Mouse (Mus musculus) limb, embryonic 15.5 days (tissue): ENCODE results near the gene Lrrn3. TPM values are rescaled to one million over a fixed set of nuclear protein-coding genes. Genes with fewer than 3 reads are reported as not detected.

Source experiments
- ATAC-seq: fragments of 200-750 bp; cut with Nextera tagmentation; 2 replicates; pipeline ENCODE4 v1.8.0; 2017; ENCODE audit warnings: low read depth, moderate TSS enrichment; ENCODE audit not compliant: insufficient number of reproducible peaks, low FRiP score, low TSS enrichment
- H3K27ac ChIP-seq: fragments of 300-500 bp; sonication (generic); 2 replicates; pipeline ENCODE4 v1.5.1; 2015; ENCODE audit warnings: moderate library complexity, mild to moderate bottlenecking, inconsistent platforms
- H3K27me3 ChIP-seq: fragments of 300-500 bp; sonication (generic); 2 replicates; pipeline ENCODE4 v1.6.1; 2015; ENCODE audit warnings: inconsistent platforms
- H3K36me3 ChIP-seq: fragments of 300-500 bp; sonication (generic); 2 replicates; pipeline ENCODE4 v1.6.1; 2015; ENCODE audit warnings: inconsistent platforms
- H3K4me1 ChIP-seq: fragments of 300-500 bp; sonication (generic); 2 replicates; pipeline ENCODE4 v1.6.1; 2015; ENCODE audit warnings: inconsistent platforms
- H3K4me2 ChIP-seq: fragments of 300-500 bp; sonication (generic); 2 replicates; pipeline ENCODE4 v1.6.1; 2015; ENCODE audit warnings: mild to moderate bottlenecking, inconsistent platforms
- H3K4me3 ChIP-seq: fragments of 300-500 bp; sonication (generic); 2 replicates; pipeline ENCODE4 v1.5.1; 2015; ENCODE audit warnings: mild to moderate bottlenecking, inconsistent platforms
- H3K9ac ChIP-seq: fragments of 300-500 bp; sonication (generic); 2 replicates; pipeline ENCODE4 v1.6.1; 2015; ENCODE audit warnings: inconsistent platforms
- H3K9me3 ChIP-seq: fragments of 300-500 bp; sonication (generic); 2 replicates; pipeline ENCODE4 v1.6.1; 2016; ENCODE audit warnings: inconsistent platforms
- WGBS: fragments of 180-500 bp; shearing (Covaris S2); methylation state at CpG from one replicate; pipeline ENCODE4 v1.1.7; 2015; 5-methylcytosine and 5-hydroxymethylcytosine counted together
- polyA plus RNA-seq: library from polyadenylated mRNA; unstranded; fragments of >200 nt; fragmentation: Nextera tagmentation; extraction: Ambion mirVana; gene quantifications from 2 replicates; pipeline ENCODE4 v1.2.1, GENCODE M21; 2015

The Lrrn3 gene
- 7.7 and 9.2 TPM in 2 replicates for polyA plus RNA-seq

GRCm38 (mm10) chr12:41486331-41486730, at the start of gene Lrrn3:
Lrrn3 (minus strand) TSS chr12:41486431.
- peaks cover 12% of the 10 kb centered on the region for H3K4me1 ChIP-seq
- H3K36me3 ChIP-seq, result no peaks in the 10 kb centered on the region
- H3K27ac ChIP-seq, result peak within 1 kb of the TSS; percentile 38; the same call in 1 of the 2 replicates
- no peaks in the 10 kb centered on the region for H3K9me3 ChIP-seq
- no peaks in the 10 kb centered on the region for H3K27me3 ChIP-seq
- H3K9ac ChIP-seq, result 0 out of 2 replicates have a peak within 1 kb of the TSS, but pooled peaks have one; percentile 2
- H3K4me3 ChIP-seq, result peak within 1 kb of the TSS; percentile 45
- 100% methylated on average over 1 of the region's 1 CpGs for WGBS
- ATAC-seq, result no peak
- H3K4me2 ChIP-seq, result peak within 1 kb of the TSS; percentile 49

- H3K9ac ChIP-seq, result no peak overlapping the region
- H3K27ac ChIP-seq, result no peak overlapping the region
- H3K27me3 ChIP-seq, result no peaks in the 10 kb centered on the region
- H3K4me1 ChIP-seq, result no peaks in the 10 kb centered on the region
- no peak overlapping the region for H3K4me3 ChIP-seq
- no peak for ATAC-seq
- H3K4me2 ChIP-seq, result no peak overlapping the region
- H3K36me3 ChIP-seq, result no peaks in the 10 kb centered on the region
- no peaks in the 10 kb centered on the region for H3K9me3 ChIP-seq
- whole genome bisulfite sequencing, result 65% methylated on average over 4 of the region's 4 CpGs
Measured at GRCm38 (mm10) chr12:41528410-41528809, 42.2 kb upstream of the Lrrn3 start.

GRCm38 (mm10) chr12:41526688-41527087, 40.5 kb upstream of the Lrrn3 start:
- H3K4me1 ChIP-seq, result no peaks in the 10 kb centered on the region
- no peaks in the 10 kb centered on the region for H3K36me3 ChIP-seq
- H3K9ac ChIP-seq, result no peak overlapping the region
- H3K27me3 ChIP-seq, result no peaks in the 10 kb centered on the region
- 57% methylated on average over 2 of the region's 2 CpGs for WGBS
- no peak for ATAC-seq
- no peak overlapping the region for H3K4me3 ChIP-seq
- H3K9me3 ChIP-seq, result no peaks in the 10 kb centered on the region
- no peak overlapping the region for H3K27ac ChIP-seq
- no peak overlapping the region for H3K4me2 ChIP-seq

DNA sequence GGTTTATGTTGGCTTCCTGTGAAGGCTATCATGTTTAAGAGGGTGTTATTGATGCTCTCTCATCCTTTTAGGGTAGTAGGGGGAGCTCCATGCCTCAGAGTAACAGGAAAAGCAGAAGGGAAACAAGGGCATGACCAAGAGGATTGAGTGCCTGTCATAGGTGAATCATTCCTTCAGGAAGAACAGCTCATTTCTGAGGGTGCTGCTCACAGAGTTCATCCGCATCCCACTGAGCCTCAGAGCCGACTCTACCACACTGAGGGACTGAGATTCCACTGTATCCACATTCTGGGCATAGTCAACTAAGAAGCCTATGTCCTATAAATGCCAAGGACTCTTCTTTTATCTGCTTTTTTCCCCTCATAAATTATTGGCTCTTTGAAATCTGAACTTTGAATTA, 35.4 kb upstream of the Lrrn3 start:
- no peaks in the 10 kb centered on the region for H3K4me1 ChIP-seq
- H3K9me3 ChIP-seq, result no peaks in the 10 kb centered on the region
- H3K27me3 ChIP-seq, result no peaks in the 10 kb centered on the region
- H3K4me3 ChIP-seq, result no peak overlapping the region
- no peak overlapping the region for H3K9ac ChIP-seq
- no peak overlapping the region for H3K4me2 ChIP-seq
- H3K27ac ChIP-seq, result no peak overlapping the region
- WGBS, result 70% methylated on average over 2 of the region's 2 CpGs
- no peaks in the 10 kb centered on the region for H3K36me3 ChIP-seq
- ATAC-seq, result no peak

DNA sequence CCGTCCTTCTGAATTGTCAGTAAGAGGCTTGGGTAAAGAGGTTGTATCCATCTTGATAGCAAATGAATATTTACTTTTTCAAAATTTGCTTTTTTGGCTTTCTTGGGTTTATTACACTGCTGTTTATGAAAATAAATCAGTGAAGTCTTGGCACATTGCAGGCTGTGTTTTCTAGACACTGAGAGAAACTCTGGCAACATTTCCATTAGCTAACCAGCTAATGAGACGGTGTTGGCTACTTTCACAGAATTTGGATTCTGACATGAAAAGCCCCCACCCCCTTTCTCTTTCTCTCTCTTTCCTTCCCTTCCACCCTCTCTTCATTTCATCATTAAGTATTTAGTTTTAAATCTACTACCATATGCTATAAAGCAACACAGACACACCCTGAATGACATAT, 34.1 kb upstream of the Lrrn3 start:
- Histone ChIP-seq H3K27me3 (no peaks in the 10 kb centered on the region), H3K4me2 (no peak overlapping the region), H3K9me3 (no peaks in the 10 kb centered on the region), H3K4me3 (no peak overlapping the region), H3K36me3 (no peaks in the 10 kb centered on the region), H3K9ac (no peak overlapping the region), H3K27ac (no peak overlapping the region), H3K4me1 (no peaks in the 10 kb centered on the region)
- no peak for ATAC-seq
- WGBS, result 74% methylated on average over 2 of the region's 2 CpGs

DNA sequence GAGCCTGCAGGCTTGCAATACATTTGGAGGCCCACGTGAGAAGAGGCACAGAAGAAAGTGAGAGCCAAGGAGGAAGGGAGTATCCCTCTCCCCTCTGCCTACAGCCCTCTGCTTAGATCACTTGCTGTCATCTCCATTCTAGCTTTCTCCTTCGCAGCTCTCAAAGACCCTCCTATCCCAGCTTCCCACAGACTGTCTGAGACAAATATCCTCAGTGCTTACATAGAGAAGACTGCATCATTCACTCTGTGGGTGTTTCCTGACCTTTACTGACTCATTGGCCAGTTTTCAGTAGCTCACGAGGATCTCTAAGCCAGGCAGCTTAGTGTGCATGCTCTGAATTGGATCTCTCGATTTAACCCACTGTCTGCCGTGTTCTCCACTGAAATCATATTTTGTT, 32.7 kb upstream of the Lrrn3 start:
- 61% methylated on average over 5 of the region's 5 CpGs for WGBS

GRCm38 (mm10) chr12:41510588-41510987, 24.4 kb upstream of the Lrrn3 start:
- Histone ChIP-seq H3K27me3 (no peaks in the 10 kb centered on the region), H3K4me2 (no peak overlapping the region), H3K9me3 (no peaks in the 10 kb centered on the region), H3K4me1 (no peaks in the 10 kb centered on the region), H3K4me3 (no peak overlapping the region), H3K27ac (no peak overlapping the region), H3K36me3 (no peaks in the 10 kb centered on the region), H3K9ac (no peak overlapping the region)
- 71% methylated on average over 3 of the region's 3 CpGs for WGBS
- no peak for ATAC-seq

More for the DNA sequence above, 32.7 kb upstream of the Lrrn3 start:
- Histone ChIP-seq H3K4me3 (no peak overlapping the region), H3K9ac (no peak overlapping the region), H3K27me3 (no peaks in the 10 kb centered on the region), H3K27ac (no peak overlapping the region), H3K4me1 (no peaks in the 10 kb centered on the region), H3K36me3 (no peaks in the 10 kb centered on the region), H3K9me3 (no peaks in the 10 kb centered on the region), H3K4me2 (no peak overlapping the region)
- ATAC-seq, result no peak

DNA sequence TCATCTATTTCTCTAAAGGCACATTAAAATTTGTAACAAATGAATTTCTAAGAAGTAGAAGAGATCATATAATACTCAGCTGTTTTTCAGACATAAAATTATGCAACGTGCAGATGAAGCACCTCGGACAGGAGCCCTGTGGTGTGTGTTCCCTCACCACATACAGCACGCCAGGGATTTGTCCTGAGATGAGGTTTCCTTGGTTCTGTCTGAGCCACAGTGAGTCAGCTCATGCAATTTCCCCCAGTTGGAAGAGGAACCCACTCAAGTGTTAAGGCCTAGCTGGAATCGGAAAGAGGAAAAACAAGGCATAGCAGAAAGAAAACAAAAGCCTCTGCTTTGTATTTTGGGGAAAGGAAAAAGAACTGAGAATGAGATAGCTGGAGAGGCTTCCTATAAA, 22.4 kb upstream of the Lrrn3 start:
- Histone ChIP-seq H3K4me2 (no peak overlapping the region), H3K27me3 (no peaks in the 10 kb centered on the region), H3K4me3 (no peak overlapping the region), H3K27ac (no peak overlapping the region), H3K36me3 (no peaks in the 10 kb centered on the region), H3K4me1 (no peaks in the 10 kb centered on the region), H3K9ac (no peak overlapping the region), H3K9me3 (no peaks in the 10 kb centered on the region)
- WGBS, result 79% methylated on average over 4 of the region's 4 CpGs
- ATAC-seq, result no peak

DNA sequence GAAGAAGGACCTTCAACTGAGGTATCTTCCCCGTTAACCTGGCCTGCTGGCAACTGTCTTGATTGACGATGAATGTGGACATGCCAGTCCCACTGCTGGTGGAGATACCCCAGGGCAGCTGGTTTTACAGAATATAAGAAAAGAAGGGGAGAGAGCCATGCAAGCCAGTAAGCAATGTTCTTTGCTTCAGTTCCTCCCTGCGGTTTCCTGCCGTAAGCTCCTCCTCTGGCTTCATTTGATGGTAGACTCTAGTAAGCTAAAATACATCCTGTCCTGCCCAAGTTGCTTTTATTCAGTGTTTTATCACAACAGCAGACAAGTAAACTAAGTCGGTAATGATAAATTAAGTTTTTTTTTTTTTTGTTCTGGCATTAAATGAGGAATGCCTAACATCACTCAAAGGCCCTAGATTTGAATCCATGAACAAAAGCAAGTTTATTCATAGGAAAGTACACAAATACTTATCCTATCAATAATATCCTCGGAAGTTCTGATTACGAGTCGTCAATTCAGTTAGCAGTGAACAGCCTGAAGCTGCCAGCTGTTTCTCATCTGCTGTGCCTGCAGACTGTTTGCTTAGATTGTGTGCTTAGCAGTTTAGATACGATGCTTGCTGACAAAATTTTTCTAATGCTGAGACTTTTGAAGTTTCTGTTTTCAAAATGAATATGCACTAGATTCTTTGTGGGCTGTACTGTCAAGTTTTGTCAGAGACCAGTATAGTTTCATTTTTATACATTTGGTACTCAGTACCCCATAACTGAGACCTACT, 14.0 kb upstream of the Lrrn3 start:
- 62% methylated on average over 9 of the region's 9 CpGs for WGBS
- no peak overlapping the region for H3K27ac ChIP-seq
- no peak overlapping the region for H3K4me3 ChIP-seq
- H3K9ac ChIP-seq, result no peak overlapping the region
- no peaks in the 10 kb centered on the region for H3K27me3 ChIP-seq
- H3K4me2 ChIP-seq, result no peak overlapping the region
- no peak for ATAC-seq
- no peaks in the 10 kb centered on the region for H3K4me1 ChIP-seq
- no peaks in the 10 kb centered on the region for H3K36me3 ChIP-seq
- no peaks in the 10 kb centered on the region for H3K9me3 ChIP-seq

GRCm38 (mm10) chr12:41494620-41495019, 8.4 kb upstream of the Lrrn3 start:
- 43% methylated on average over 10 of the region's 10 CpGs for WGBS
- H3K27me3 ChIP-seq, result no peaks in the 10 kb centered on the region
- no peak overlapping the region for H3K4me3 ChIP-seq
- no peak for ATAC-seq
- H3K4me2 ChIP-seq, result no peak overlapping the region
- H3K4me1 ChIP-seq, result no peaks in the 10 kb centered on the region
- H3K27ac ChIP-seq, result no peak overlapping the region
- H3K36me3 ChIP-seq, result no peaks in the 10 kb centered on the region
- H3K9me3 ChIP-seq, result no peaks in the 10 kb centered on the region
- no peak overlapping the region for H3K9ac ChIP-seq

GRCm38 (mm10) chr12:41487005-41487404, 774 bp upstream of the Lrrn3 start:
- 20% methylated on average over 5 of the region's 5 CpGs for WGBS
- ATAC-seq, result no peak

DNA sequence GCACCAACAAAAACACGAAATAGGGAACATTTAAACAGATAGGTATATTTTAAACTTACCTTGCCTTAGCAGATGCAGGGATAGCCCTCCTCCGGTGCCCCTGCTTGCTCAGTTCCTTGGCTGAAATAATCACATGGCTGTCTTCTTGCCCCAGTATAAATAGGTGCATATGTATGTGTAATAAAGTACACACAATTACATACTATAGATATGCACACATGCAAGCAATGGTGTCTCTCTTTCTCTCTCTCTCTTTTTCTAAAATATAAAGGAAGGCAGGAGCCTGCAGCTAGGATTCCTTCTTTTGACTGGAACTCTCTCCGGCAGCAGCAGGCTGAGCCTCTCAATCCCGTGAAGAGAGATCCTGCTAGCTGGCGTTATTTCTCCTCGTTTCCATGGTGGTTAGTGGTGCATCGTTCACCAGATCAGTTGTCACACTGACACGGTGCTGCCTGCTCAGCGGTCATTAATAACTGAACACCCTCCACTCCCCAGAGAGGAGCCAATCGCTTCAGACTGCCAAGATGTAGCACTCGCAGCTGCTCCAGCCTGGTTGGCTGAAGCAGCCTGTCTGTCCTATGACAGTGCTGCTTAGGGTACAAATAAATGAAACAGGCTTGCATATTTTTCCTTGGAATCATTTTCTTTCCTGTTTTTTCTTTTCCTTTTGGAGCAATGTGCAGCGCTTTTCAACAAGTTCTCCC, 567 bp downstream of the Lrrn3 start:
- Histone ChIP-seq H3K27ac (peak overlapping the region; percentile 38; the same call in 1 of the 2 replicates), H3K4me2 (peak overlapping the region; percentile 49), H3K27me3 (no peaks in the 10 kb centered on the region), H3K4me3 (peak overlapping the region; percentile 45), H3K9me3 (no peaks in the 10 kb centered on the region), H3K4me1 (peaks cover 12% of the 10 kb centered on the region), H3K9ac (0 out of 2 replicates have a peak overlapping the region, but pooled peaks have one; percentile 2), H3K36me3 (no peaks in the 10 kb centered on the region)
- 11% methylated on average over 12 of the region's 12 CpGs for WGBS
- ATAC-seq, result no peak

More at GRCm38 (mm10) chr12:41487005-41487404, 774 bp upstream of the Lrrn3 start:
- H3K4me1 ChIP-seq, result peaks cover 12% of the 10 kb centered on the region
- no peak overlapping the region for H3K4me3 ChIP-seq
- H3K9ac ChIP-seq, result no peak overlapping the region
- no peaks in the 10 kb centered on the region for H3K9me3 ChIP-seq
- H3K27ac ChIP-seq, result no peak overlapping the region
- no peaks in the 10 kb centered on the region for H3K36me3 ChIP-seq
- H3K27me3 ChIP-seq, result no peaks in the 10 kb centered on the region
- no peak overlapping the region for H3K4me2 ChIP-seq
